Mouse (Mus musculus) G1E (cell line): ENCODE results near the gene Cep126.

Experiments
- CTCF ChIP-seq: IDR thresholded peaks from 2 replicates; pipeline ENCODE4 v1.5.1; 2012; ENCODE audit warnings: low read depth, low read length, inconsistent platforms, mixed read lengths
- GATA1 ChIP-seq: IDR thresholded peaks from 2 replicates; pipeline ENCODE4 v1.6.1; 2012; ENCODE audit warnings: borderline replicate concordance, low read length, inconsistent platforms, mixed read lengths
- TAL1 ChIP-seq: conservative IDR thresholded peaks from 2 replicates; pipeline ENCODE4 v1.6.1; 2012; ENCODE audit warnings: low read depth, low read length, inconsistent platforms, mixed read lengths

- no peak for TF ChIP-seq CTCF
- TF ChIP-seq TAL1, result no peak
- TF ChIP-seq GATA1, result no peak
These were observed 60.8 kb downstream of the Cep126 start for GRCm38 (mm10) chr9:8073203-8073755.
